Mouse (Mus musculus): ENCODE measurements around the gene Arhgef38. TPM values are rescaled to one million over a fixed set of nuclear protein-coding genes. Genes with fewer than 3 reads are reported as not detected.

Gene Arhgef38
- 0.30 TPM for polyA plus RNA-seq (2017; shearing (Covaris generic))

DNA sequence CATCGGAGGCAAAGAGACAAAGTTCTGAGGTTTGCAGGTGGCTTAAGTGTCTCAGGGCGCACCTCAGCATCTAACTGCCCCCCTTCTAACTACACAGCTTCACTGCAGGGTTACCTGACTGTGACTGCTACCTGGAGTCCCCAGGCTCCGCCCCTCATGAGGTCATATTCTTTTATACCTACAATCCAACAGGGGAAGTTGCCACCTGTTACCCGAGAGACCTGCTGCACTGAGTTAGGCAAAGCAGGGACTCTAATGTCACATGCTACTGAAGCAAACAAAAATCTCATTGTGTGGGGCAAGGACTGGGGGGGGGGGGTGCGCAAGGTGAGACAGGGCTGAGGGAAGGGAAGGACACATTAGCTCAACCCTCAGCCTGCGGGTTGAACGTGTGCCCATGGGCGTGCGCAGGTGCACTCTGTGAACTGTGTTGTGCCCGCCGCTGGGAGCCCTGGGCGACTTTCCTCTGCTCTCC is at the start of gene Arhgef38:
Gene Arhgef38 (minus strand): TSS at position 129 of the 475 bp plus-strand sequence.

DNA sequence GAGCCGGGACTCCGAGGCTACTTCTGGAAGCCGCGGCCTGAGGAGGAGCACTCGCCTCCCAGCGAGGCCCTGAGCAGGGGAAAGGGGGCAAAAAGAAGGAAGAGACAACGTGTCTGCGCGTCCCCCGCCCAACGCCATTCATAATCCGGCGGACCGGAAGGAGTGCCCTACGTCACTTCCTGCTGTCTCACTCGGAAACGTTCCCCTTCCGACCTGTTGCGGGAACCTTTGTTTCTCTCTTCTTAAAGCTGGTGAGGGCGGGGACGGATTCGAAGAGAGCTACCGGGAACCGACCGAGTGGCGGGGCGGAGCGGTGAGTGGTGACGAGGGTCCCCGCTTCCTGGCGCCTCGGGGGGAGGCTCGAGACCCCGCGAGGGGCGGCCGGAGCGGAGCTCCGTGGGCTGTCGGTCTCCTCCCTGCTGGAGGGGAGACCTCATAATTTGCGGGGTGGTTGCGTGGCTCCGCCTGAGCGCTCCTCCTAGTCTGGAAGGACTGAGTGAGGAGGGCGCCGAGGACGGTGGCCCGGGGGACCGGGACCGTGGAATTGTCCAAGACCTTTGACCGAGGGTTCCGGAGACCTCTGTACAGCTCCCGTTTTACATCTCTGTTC is 143.0 kb downstream of the Arhgef38 start, which contains the start of the genes Ints12 and Gstcd:
Gene Ints12 (plus strand): TSS at position 177 of the 610 bp plus-strand sequence.
Gene Gstcd (minus strand): TSS at position 370 of the 610 bp plus-strand sequence.

Other genes starting within 250 kb of the Arhgef38 start
- gene Ints12, start 143.1 kb downstream of the Arhgef38 start, polyA plus RNA-seq (2017; shearing (Covaris generic)), result 19.1 TPM
- gene Gstcd, start 142.9 kb downstream of the Arhgef38 start, polyA plus RNA-seq (2017; shearing (Covaris generic)), result 8.3 TPM
- 25.0 TPM for gene Ppa2, start 75.2 kb upstream of the Arhgef38 start, polyA plus RNA-seq (2017; shearing (Covaris generic))